Mouse (Mus musculus): Measurements from ENCODE around the gene Araf. TPM values are rescaled to one million over a fixed set of nuclear protein-coding genes. Genes with fewer than 3 reads are reported as not detected.

Araf gene
- polyA plus RNA-seq, 1 experiment from 2014 or later = 105 TPM

Small RNAs within 50 kb of the gene (microRNA-seq; reads per million reads assigned to microRNA genes)
- gene Gm24824 (not detected), gene Mir5617 (not detected)

Other genes with a start within 250 kb of the Araf start
- 0.71 and 0.93 TPM in 2 replicates for gene Rgn, start 248.0 kb upstream of the Araf start, polyA plus RNA-seq (2014; fragmentation: Nextera tagmentation; extraction: Ambion mirVana)
- gene Rbm10, start 180.3 kb upstream of the Araf start, polyA plus RNA-seq (2014; fragmentation: Nextera tagmentation; extraction: Ambion mirVana) = 51.3 and 54.7 TPM in 2 replicates
- 251 and 252 TPM in 2 replicates for gene Ndufb11, start 180.2 kb upstream of the Araf start, polyA plus RNA-seq (2014; fragmentation: Nextera tagmentation; extraction: Ambion mirVana)
- 169 and 181 TPM in 2 replicates for gene Uba1, start 139.5 kb upstream of the Araf start, polyA plus RNA-seq (2014; fragmentation: Nextera tagmentation; extraction: Ambion mirVana)
- 74.2 and 79.8 TPM in 2 replicates for gene Cdk16, start 109.9 kb upstream of the Araf start, polyA plus RNA-seq (2014; fragmentation: Nextera tagmentation; extraction: Ambion mirVana)
- gene Usp11, start 93.9 kb upstream of the Araf start, polyA plus RNA-seq (2014; fragmentation: Nextera tagmentation; extraction: Ambion mirVana) = 34.0 and 38.6 TPM in 2 replicates
- gene Timp1, start 72.4 kb downstream of the Araf start, polyA plus RNA-seq (2014; fragmentation: Nextera tagmentation; extraction: Ambion mirVana) = 33.9 and 35.8 TPM in 2 replicates
- 2.3 and 2.8 TPM in 2 replicates for gene Syn1, start 123.2 kb downstream of the Araf start, polyA plus RNA-seq (2014; fragmentation: Nextera tagmentation; extraction: Ambion mirVana)
- gene Cfp, start 133.7 kb downstream of the Araf start, polyA plus RNA-seq (2014; fragmentation: Nextera tagmentation; extraction: Ambion mirVana) = 5.3 TPM in 2 replicates
- 8.1 and 8.3 TPM in 2 replicates for gene Elk1, start 152.8 kb downstream of the Araf start, polyA plus RNA-seq (2014; fragmentation: Nextera tagmentation; extraction: Ambion mirVana)
- 46.1 and 49.8 TPM in 2 replicates for gene Uxt, start 164.2 kb downstream of the Araf start, polyA plus RNA-seq (2014; fragmentation: Nextera tagmentation; extraction: Ambion mirVana)

Data from stomach, embryonic 14.5 days (tissue).